Mouse (Mus musculus) stomach, embryonic 14.5 days (tissue): ENCODE measurements around the gene Pvr. TPM values are rescaled to one million over a fixed set of nuclear protein-coding genes. Genes with fewer than 3 reads are reported as not detected.

Experiments used
- ATAC-seq: fragments of 200-750 bp; cut with Nextera tagmentation; 2 replicates; pipeline ENCODE4 v1.8.0; 2017; ENCODE audit warnings: low read depth, moderate TSS enrichment; ENCODE audit not compliant: insufficient number of reproducible peaks, insufficient read depth, low FRiP score
- H3K27ac ChIP-seq: fragments of 300-500 bp; sonication (generic); 2 replicates; pipeline ENCODE4 v1.5.1; 2014; ENCODE audit warnings: mild to moderate bottlenecking, low read length, moderate library complexity, mixed read lengths
- H3K27me3 ChIP-seq: fragments of 300-500 bp; sonication (generic); 2 replicates; pipeline ENCODE4 v1.6.1; 2014; ENCODE audit warnings: low read length, control low read depth, mixed read lengths; ENCODE audit not compliant: control insufficient read depth, insufficient read depth
- H3K36me3 ChIP-seq: fragments of 300-500 bp; sonication (generic); 2 replicates; pipeline ENCODE4 v1.6.1; 2014; ENCODE audit warnings: mild to moderate bottlenecking, control low read depth, low read length, moderate library complexity, mixed read lengths; ENCODE audit not compliant: control insufficient read depth, insufficient read depth
- H3K4me1 ChIP-seq: fragments of 300-500 bp; sonication (generic); 2 replicates; pipeline ENCODE4 v1.6.1; 2014; ENCODE audit warnings: low read length, control low read depth, mixed read lengths; ENCODE audit not compliant: control insufficient read depth, insufficient read depth
- H3K4me2 ChIP-seq: fragments of 300-500 bp; sonication (generic); replicated peaks from 2 replicates; pipeline ENCODE4 v1.6.1; 2014; ENCODE audit warnings: low read depth, low read length, control low read depth
- H3K4me3 ChIP-seq: fragments of 300-500 bp; sonication (generic); 2 replicates; pipeline ENCODE4 v1.5.1; 2014; ENCODE audit warnings: low read depth, low read length, control low read depth
- H3K9ac ChIP-seq: fragments of 300-500 bp; sonication (generic); replicated peaks from 2 replicates; pipeline ENCODE4 v1.6.1; 2014; ENCODE audit warnings: low read depth, mild to moderate bottlenecking, control low read depth, low read length, moderate library complexity, mixed read lengths
- H3K9me3 ChIP-seq: fragments of 300-500 bp; sonication (generic); 2 replicates; pipeline ENCODE4 v1.6.1; 2016; ENCODE audit warnings: low read depth, low read length, control low read depth; ENCODE audit not compliant: control insufficient read depth
- WGBS: fragments of 180-500 bp; shearing (Covaris S2); extraction: QIAGEN DNeasy Blood & Tissue Kit; methylation state at CpG from one replicate; pipeline ENCODE4 v1.1.7; 2014; 5-methylcytosine and 5-hydroxymethylcytosine counted together
- polyA plus RNA-seq: library from polyadenylated mRNA; unstranded; fragments of >200 nt; fragmentation: Nextera tagmentation; extraction: Ambion mirVana; gene quantifications from 2 replicates; pipeline ENCODE4 v1.2.1, GENCODE M21; 2014

Pvr gene
- polyA plus RNA-seq, 1 experiment from 2014 or later, result 11.7 TPM

- 87% methylated on average over 6 of the region's 6 CpGs for WGBS
- Histone ChIP-seq H3K9me3 (no peaks in the 10 kb centered on the region), H3K27me3 (no peaks in the 10 kb centered on the region), H3K27ac (no peak overlapping the region), H3K4me2 (no peak overlapping the region), H3K4me3 (no peak overlapping the region), H3K4me1 (no peaks in the 10 kb centered on the region), H3K9ac (no peak overlapping the region), H3K36me3 (no peaks in the 10 kb centered on the region)
- ATAC-seq, result no peak
These were observed 64.7 kb downstream of the Pvr start for GRCm38 (mm10) chr7:19856283-19856682.

- no peak overlapping the region for H3K4me2 ChIP-seq
- no peak overlapping the region for H3K4me3 ChIP-seq
- H3K36me3 ChIP-seq, result no peaks in the 10 kb centered on the region
- no peak for ATAC-seq
- H3K27ac ChIP-seq, result no peak overlapping the region
- WGBS, result 80% methylated on average over 5 of the region's 5 CpGs
- no peaks in the 10 kb centered on the region for H3K9me3 ChIP-seq
- no peaks in the 10 kb centered on the region for H3K4me1 ChIP-seq
- H3K9ac ChIP-seq, result no peak overlapping the region
- no peaks in the 10 kb centered on the region for H3K27me3 ChIP-seq
These were observed 65.3 kb downstream of the Pvr start for GRCm38 (mm10) chr7:19855663-19856062.

Other genes starting within 250 kb of the Pvr start
- 1.5 and 1.9 TPM in 2 replicates for gene Apoc2, start 243.2 kb downstream of the Pvr start, polyA plus RNA-seq
- not detected in 2 replicates for gene Gm44805, start 239.7 kb downstream of the Pvr start, polyA plus RNA-seq
- gene Apoc4, start 239.7 kb downstream of the Pvr start, polyA plus RNA-seq, result 0.39 TPM in 1 of 2 replicates, not detected in the other
- 10.9 and 12.6 TPM in 2 replicates for gene Apoc1, start 228.5 kb downstream of the Pvr start, polyA plus RNA-seq
- gene Apoe, start 222.0 kb downstream of the Pvr start, polyA plus RNA-seq, result 291 and 299 TPM in 2 replicates
- gene Tomm40, start 205.7 kb downstream of the Pvr start, polyA plus RNA-seq, result 91.2 and 108 TPM in 2 replicates
- 106 and 113 TPM in 2 replicates for gene Nectin2, start 170.7 kb downstream of the Pvr start, polyA plus RNA-seq
- gene Bcam, start 150.1 kb downstream of the Pvr start, polyA plus RNA-seq, result 156 and 164 TPM in 2 replicates
- 15.1 and 17.7 TPM in 2 replicates for gene Cblc, start 124.4 kb downstream of the Pvr start, polyA plus RNA-seq
- 10.7 and 11.5 TPM in 2 replicates for gene Bcl3, start 98.4 kb downstream of the Pvr start, polyA plus RNA-seq
- not detected in 2 replicates for gene Gm19345, start 69.2 kb downstream of the Pvr start, polyA plus RNA-seq
- gene Ceacam16, start 59.9 kb downstream of the Pvr start, polyA plus RNA-seq, result not detected in 2 replicates
- gene Ceacam19, start 33.2 kb downstream of the Pvr start, polyA plus RNA-seq, result 0.14 and 0.41 TPM in 2 replicates
- 0.18 and 0.71 TPM in 2 replicates for gene Igsf23, start 29.6 kb upstream of the Pvr start, polyA plus RNA-seq
- gene Ceacam20, start 44.3 kb upstream of the Pvr start, polyA plus RNA-seq, result not detected in 2 replicates
- not detected in 2 replicates for gene Nlrp9b, start 70.3 kb upstream of the Pvr start, polyA plus RNA-seq
- gene Vmn1r91, start 178.5 kb upstream of the Pvr start, polyA plus RNA-seq, result not detected in 2 replicates
- gene Gm16442, start 201.4 kb upstream of the Pvr start, polyA plus RNA-seq, result not detected in 2 replicates
- not detected in 2 replicates for gene Vmn1r93, start 217.9 kb upstream of the Pvr start, polyA plus RNA-seq
- gene Vmn1r94, start 247.2 kb upstream of the Pvr start, polyA plus RNA-seq, result not detected in 2 replicates